ENCODE assay signal across 8 mouse cellular contexts in genomic region chr1:177408690-177409089, GRCm38 (mm10). TPM values are rescaled to one million over a fixed set of nuclear protein-coding genes. Genes with fewer than 3 reads are reported as not detected.
DNase-seq lines count a peak whose midpoint lies in the region; ATAC-seq lines count a peak whose summit lies in the region.

No protein-coding gene starts in this region.

- peak; percentile 44 for DNase-seq in embryonic facial prominence, embryonic 11.5 days (ENCODE audit: low spot score)
- DNase-seq in embryonic facial prominence, embryonic 10.5 days (ENCODE audit: low spot score): no peak
- peak; percentile 19 to 28 for DNase-seq in urinary bladder, postnatal 36 days (ENCODE audit: low spot score in 2 of 2)
- DNase-seq in urinary bladder, postnatal 10 days (ENCODE audit: low spot score): no peak
- peak; percentile 37 to 67 for DNase-seq in kidney, adult 8-10 months
- DNase-seq in retina, postnatal 1 day: peak; percentile 21
- DNase-seq in forebrain, embryonic 14.5 days (ENCODE audit: low spot score): no peak
- DNase-seq in layer of hippocampus, postnatal 36 days: no peak

- no peaks in the 10 kb centered on the region for H3K27me3 ChIP-seq in embryonic facial prominence, embryonic 11.5 days (ENCODE audit: control insufficient read depth, insufficient read depth, low read length)
- no peaks in the 10 kb centered on the region for H3K27me3 ChIP-seq in embryonic facial prominence, embryonic 10.5 days (replicated peaks; ENCODE audit: low read depth, poor library complexity, severe bottlenecking)
- no peaks in the 10 kb centered on the region for H3K27me3 ChIP-seq in forebrain, embryonic 14.5 days (replicated peaks; ENCODE audit: control insufficient read depth, insufficient read depth, low read length)

- 63% methylated on average over 3 of the region's 3 CpGs for WGBS in embryonic facial prominence, embryonic 11.5 days
- WGBS in embryonic facial prominence, embryonic 10.5 days: 74% methylated on average over 3 of the region's 3 CpGs
- 83% methylated on average over 3 of the region's 3 CpGs for WGBS in forebrain, embryonic 14.5 days

- H3K4me2 ChIP-seq in embryonic facial prominence, embryonic 11.5 days (ENCODE audit: low read depth, low read length): no peak overlapping the region
- no peak overlapping the region for H3K4me2 ChIP-seq in forebrain, embryonic 14.5 days (ENCODE audit: low read length)

- H3K36me3 ChIP-seq in embryonic facial prominence, embryonic 11.5 days (replicated peaks; ENCODE audit: control insufficient read depth, insufficient read depth, low read depth, low read length): no peaks in the 10 kb centered on the region
- no peaks in the 10 kb centered on the region for H3K36me3 ChIP-seq in embryonic facial prominence, embryonic 10.5 days (replicated peaks)
- no peaks in the 10 kb centered on the region for H3K36me3 ChIP-seq in forebrain, embryonic 14.5 days (ENCODE audit: control insufficient read depth, insufficient read depth, low read length)

- H3K9me3 ChIP-seq in embryonic facial prominence, embryonic 11.5 days (replicated peaks; ENCODE audit: control insufficient read depth, low read length): no peaks in the 10 kb centered on the region
- H3K9me3 ChIP-seq in embryonic facial prominence, embryonic 10.5 days: no peaks in the 10 kb centered on the region
- H3K9me3 ChIP-seq in forebrain, embryonic 14.5 days (replicated peaks; ENCODE audit: control insufficient read depth, low read length): no peaks in the 10 kb centered on the region

- no peak overlapping the region for H3K27ac ChIP-seq in embryonic facial prominence, embryonic 11.5 days (replicated peaks; ENCODE audit: low read depth, low read length)
- no peak overlapping the region for H3K27ac ChIP-seq in embryonic facial prominence, embryonic 10.5 days (replicated peaks)
- H3K27ac ChIP-seq in forebrain, embryonic 14.5 days (ENCODE audit: low read depth, low read length): no peak overlapping the region

- no peak for ATAC-seq in embryonic facial prominence, embryonic 11.5 days (replicated peaks; ENCODE audit: insufficient number of reproducible peaks, low FRiP score, low TSS enrichment, low read depth)
- ATAC-seq in forebrain, embryonic 14.5 days: no peak

- H3K9ac ChIP-seq in embryonic facial prominence, embryonic 11.5 days (replicated peaks; ENCODE audit: low read length): no peak overlapping the region
- H3K9ac ChIP-seq in forebrain, embryonic 14.5 days (ENCODE audit: low read length): no peak overlapping the region

- H3K4me1 ChIP-seq in embryonic facial prominence, embryonic 11.5 days (ENCODE audit: control insufficient read depth, insufficient read depth, low read length): no peaks in the 10 kb centered on the region
- peaks cover 21% of the 10 kb centered on the region for H3K4me1 ChIP-seq in embryonic facial prominence, embryonic 10.5 days
- H3K4me1 ChIP-seq in forebrain, embryonic 14.5 days (ENCODE audit: control insufficient read depth, insufficient read depth, low read length): peaks cover 21% of the 10 kb centered on the region

- H3K4me3 ChIP-seq in embryonic facial prominence, embryonic 11.5 days (ENCODE audit: low read depth, low read length): no peak overlapping the region
- no peak overlapping the region for H3K4me3 ChIP-seq in embryonic facial prominence, embryonic 10.5 days
- H3K4me3 ChIP-seq in forebrain, embryonic 14.5 days (ENCODE audit: low read depth, low read length): no peak overlapping the region

RNA-seq across cellular contexts. Expression of gene Zbtb18, which starts 33.5 kb away (rescaled TPM):
- polyA plus RNA-seq in embryonic facial prominence, embryonic 11.5 days (2014; fragmentation: Nextera tagmentation; extraction: Ambion mirVana): 3.7 and 6.6 TPM in 2 replicates
- polyA plus RNA-seq in embryonic facial prominence, embryonic 10.5 days (2016; fragmentation: Nextera tagmentation; extraction: Ambion mirVana): 2.1 and 3.4 TPM in 2 replicates
- polyA plus RNA-seq in forebrain, embryonic 14.5 days (2014; fragmentation: Nextera tagmentation; extraction: Ambion mirVana): 102 and 109 TPM in 2 replicates
- total RNA-seq in layer of hippocampus, postnatal 36 days (2021): 100 to 1,000 TPM; 565 to 581 TPM

Comparison
In these comparisons a context has a peak if more than half of its experiments do, and no peak if none do; other contexts are left out.
1. DNase-seq: peak in embryonic facial prominence, embryonic 11.5 days (single experiment), urinary bladder, postnatal 36 days (2 of 2), kidney, adult 8-10 months (2 of 2) and retina, postnatal 1 day (single experiment); none in embryonic facial prominence, embryonic 10.5 days (single experiment), urinary bladder, postnatal 10 days (single experiment), forebrain, embryonic 14.5 days (single experiment) and layer of hippocampus, postnatal 36 days (0 of 2).
2. RNA of gene Zbtb18, which starts 33.5 kb away (polyA plus RNA-seq): 102 to 109 TPM in forebrain, embryonic 14.5 days; 3.7 to 6.6 TPM in embryonic facial prominence, embryonic 11.5 days and 2.1 to 3.4 TPM in embryonic facial prominence, embryonic 10.5 days; every median in the first group is over 10 times any median in the second.